Mouse (Mus musculus) leukemia stem cell, adult 10-12 weeks (primary cell): ENCODE measurements around the gene Senp5. TPM values are rescaled to one million over a fixed set of nuclear protein-coding genes. Genes with fewer than 3 reads are reported as not detected.

Source experiments
- polyA plus RNA-seq: library from polyadenylated mRNA; stranded (reverse); fragments of >175 nt; gene quantifications from 2 replicates; pipeline ENCODE4 v1.2.3, GENCODE M21; 2012; ENCODE audit warnings: low replicate concordance

Senp5 gene
- 1.3 and 1.6 TPM in 2 replicates for polyA plus RNA-seq

GRCm38 (mm10) chr16:32002509-32003477 lies at the start of gene Senp5:
TSS of gene Senp5 (minus strand) at chr16:32003287.

GRCm38 (mm10) chr16:31948345-31948774 lies 54.7 kb downstream of the Senp5 start, which contains the start of the genes 0610012G03Rik and Ncbp2:
TSS of gene 0610012G03Rik (minus strand) at chr16:31948494.
TSS of gene Ncbp2 (plus strand) at chr16:31948513.

GRCm38 (mm10) chr16:31933751-31934549 lies 69.1 kb downstream of the Senp5 start, which contains the start of gene Pigz:
TSS of gene Pigz (plus strand) at chr16:31933851.

Other genes starting within 250 kb of the Senp5 start
- not detected in 2 replicates for gene Meltf, start 124.5 kb downstream of the Senp5 start, polyA plus RNA-seq
- gene Pigz, start 69.4 kb downstream of the Senp5 start, polyA plus RNA-seq = 1.3 TPM in 1 of 2 replicates, not detected in the other
- 85.8 and 120 TPM in 2 replicates for gene 0610012G03Rik, start 54.8 kb downstream of the Senp5 start, polyA plus RNA-seq
- 36.3 and 37.5 TPM in 2 replicates for gene Ncbp2, start 54.8 kb downstream of the Senp5 start, polyA plus RNA-seq
- gene Pak2, start 76.1 kb upstream of the Senp5 start, polyA plus RNA-seq = 48.6 and 50.2 TPM in 2 replicates
- gene Pigx, start 96.5 kb upstream of the Senp5 start, polyA plus RNA-seq = 32.2 and 33.9 TPM in 2 replicates
- gene Cep19, start 96.5 kb upstream of the Senp5 start, polyA plus RNA-seq = 4.2 and 4.8 TPM in 2 replicates
- 81.8 and 118 TPM in 2 replicates for gene Nrros, start 162.3 kb upstream of the Senp5 start, polyA plus RNA-seq
- gene Bex6, start 176.5 kb upstream of the Senp5 start, polyA plus RNA-seq = not detected in 2 replicates
- 3.5 and 4.8 TPM in 2 replicates for gene Fbxo45, start 243.9 kb upstream of the Senp5 start, polyA plus RNA-seq
- gene Wdr53, start 243.9 kb upstream of the Senp5 start, polyA plus RNA-seq = 5.9 TPM in 2 replicates